In genomic region chr2:69803756-69804155, GRCm38 (mm10) we compare ENCODE assay signal across 23 mouse cellular contexts. TPM values are rescaled to one million over a fixed set of nuclear protein-coding genes. Genes with fewer than 3 reads are reported as not detected.
"Had no signal": no experiment of that assay in that cellular context is flagged by ENCODE, and none has a peak within 500 bp of the region (broad histone marks: within the 10 kb centered on the region; RNA-seq: fewer than 3 reads in every experiment).

No protein-coding gene starts in this region.

- H3K27ac ChIP-seq: kidney, postnatal 0 days; layer of hippocampus, adult 2 months; limb, embryonic 10.5 days; limb, embryonic 13.5 days; macrophage; midbrain, embryonic 12.5 days; midbrain, embryonic 15.5 days; neural tube, embryonic 13.5 days; stomach, embryonic 15.5 days had no signal

- H3K36me3 ChIP-seq: limb, embryonic 10.5 days; limb, embryonic 13.5 days; midbrain, embryonic 12.5 days; midbrain, embryonic 15.5 days; neural tube, embryonic 13.5 days; stomach, embryonic 15.5 days had no signal

- H3K4me3 ChIP-seq: limb, embryonic 10.5 days; limb, embryonic 13.5 days; midbrain, embryonic 12.5 days; midbrain, embryonic 15.5 days; neural tube, embryonic 13.5 days; stomach, embryonic 15.5 days had no signal

- DNase-seq: kidney, adult 18-20 months; kidney, adult 9 months; kidney, postnatal 25 days; layer of hippocampus, adult 9-11 months; lung, embryonic 14.5 days; retina, postnatal 1 day; right cerebral cortex, postnatal 25 days; spleen, adult 18-20 months; thymus, adult 2 months; thymus, postnatal 14 days; thymus, postnatal 4 days had no signal

- H3K27me3 ChIP-seq: limb, embryonic 13.5 days; midbrain, embryonic 12.5 days; midbrain, embryonic 15.5 days; neural tube, embryonic 13.5 days; stomach, embryonic 15.5 days had no signal

- H3K9me3 ChIP-seq: limb, embryonic 10.5 days; limb, embryonic 13.5 days; midbrain, embryonic 12.5 days; midbrain, embryonic 15.5 days; neural tube, embryonic 13.5 days; stomach, embryonic 15.5 days had no signal

- H3K9ac ChIP-seq: limb, embryonic 13.5 days; lung, embryonic 14.5 days; midbrain, embryonic 12.5 days; midbrain, embryonic 15.5 days; neural tube, embryonic 13.5 days; stomach, embryonic 15.5 days had no signal

- ATAC-seq: midbrain, embryonic 15.5 days had no signal

- H3K4me1 ChIP-seq: limb, embryonic 13.5 days; midbrain, embryonic 12.5 days; midbrain, embryonic 15.5 days; neural tube, embryonic 13.5 days; stomach, embryonic 15.5 days had no signal

- H3K4me2 ChIP-seq: limb, embryonic 13.5 days; lung, embryonic 14.5 days; midbrain, embryonic 12.5 days; midbrain, embryonic 15.5 days; neural tube, embryonic 13.5 days had no signal

RNA-seq across cellular contexts. Expression of gene Ccdc173, which starts 14.4 kb away (rescaled TPM):
- polyA plus RNA-seq: large intestine, adult 2 months; liver, adult 2 months had no signal

RNA-seq across cellular contexts. Expression of gene Klhl23, which starts 18.0 kb away (rescaled TPM):
- total RNA-seq: neutrophil, adult 5-6 weeks had no signal
